Mouse (Mus musculus): ENCODE measurements around the gene Meaf6. TPM values are rescaled to one million over a fixed set of nuclear protein-coding genes. Genes with fewer than 3 reads are reported as not detected.

The Meaf6 gene
- polyA plus RNA-seq, 1 experiment, result 72.3 TPM

GRCm38 (mm10) chr4:125097412-125097811 lies 12.5 kb downstream of the Meaf6 start:
- TF ChIP-seq GATA1 (IDR thresholded peaks at IDR 0.05; ENCODE audit: low read length), result no peak

GRCm38 (mm10) chr4:125099458-125099857 lies 14.5 kb downstream of the Meaf6 start:
- no peak for TF ChIP-seq GATA1 (IDR thresholded peaks at IDR 0.05; ENCODE audit: low read length)

GRCm38 (mm10) chr4:125101334-125101733 lies 16.4 kb downstream of the Meaf6 start:
- no peak for TF ChIP-seq GATA1 (IDR thresholded peaks at IDR 0.05; ENCODE audit: low read length)

GRCm38 (mm10) chr4:125105354-125105753 lies 20.4 kb downstream of the Meaf6 start:
- no peak for TF ChIP-seq GATA1 (IDR thresholded peaks at IDR 0.05; ENCODE audit: low read length)

- TF ChIP-seq GATA1 (IDR thresholded peaks at IDR 0.05; ENCODE audit: low read length), result no peak
Observed at GRCm38 (mm10) chr4:125114638-125115037, 29.7 kb downstream of the Meaf6 start.

- TF ChIP-seq GATA1 (IDR thresholded peaks at IDR 0.05; ENCODE audit: low read length), result no peak
Observed at GRCm38 (mm10) chr4:125115081-125115480, 30.1 kb downstream of the Meaf6 start.

GRCm38 (mm10) chr4:125115710-125116089 lies 30.8 kb downstream of the Meaf6 start:
- no peak for TF ChIP-seq GATA1 (IDR thresholded peaks at IDR 0.05; ENCODE audit: low read length)

GRCm38 (mm10) chr4:125116090-125116861 lies 31.3 kb downstream of the Meaf6 start:
- no peak for TF ChIP-seq GATA1 (IDR thresholded peaks at IDR 0.05; ENCODE audit: low read length)

- TF ChIP-seq GATA1 (IDR thresholded peaks at IDR 0.05; ENCODE audit: low read length), result no peak
Observed at GRCm38 (mm10) chr4:125116929-125117328, 32.0 kb downstream of the Meaf6 start.

GRCm38 (mm10) chr4:125117902-125118320 lies 33.0 kb downstream of the Meaf6 start:
- TF ChIP-seq GATA1 (IDR thresholded peaks at IDR 0.05; ENCODE audit: low read length), result no peak

GRCm38 (mm10) chr4:125119070-125119469 lies 34.1 kb downstream of the Meaf6 start:
- TF ChIP-seq GATA1 (IDR thresholded peaks at IDR 0.05; ENCODE audit: low read length), result no peak

- TF ChIP-seq GATA1 (IDR thresholded peaks at IDR 0.05; ENCODE audit: low read length), result no peak
Observed at GRCm38 (mm10) chr4:125119721-125120120, 34.8 kb downstream of the Meaf6 start.

- no peak for TF ChIP-seq GATA1 (IDR thresholded peaks at IDR 0.05; ENCODE audit: low read length)
Observed at GRCm38 (mm10) chr4:125122431-125123278, 37.7 kb downstream of the Meaf6 start.

- no peak for TF ChIP-seq GATA1 (IDR thresholded peaks at IDR 0.05; ENCODE audit: low read length)
Observed at GRCm38 (mm10) chr4:125123279-125123671, 38.3 kb downstream of the Meaf6 start.

GRCm38 (mm10) chr4:125124424-125125209 lies 39.7 kb downstream of the Meaf6 start:
- no peak for TF ChIP-seq GATA1 (IDR thresholded peaks at IDR 0.05; ENCODE audit: low read length)

Measured in G1E-ER4 (cell line).